Mouse (Mus musculus) testis, adult 2 months (tissue): ENCODE measurements at regions not wholly inside any gene's neighbourhood (a gene's known extent, or its start where the extent isn't known, plus 50 kb on each side); places are given as distances from the start of the nearest gene placed in this dataset.

Source experiments
- H3K27ac ChIP-seq: fragments of 200-500 bp; 2 replicates; pipeline ENCODE4 v1.5.1; 2012; ENCODE audit warnings: low read depth, low read length; ENCODE audit not compliant: control insufficient read depth, insufficient read depth
- H3K27me3 ChIP-seq: fragments of 200-500 bp; 2 replicates; pipeline ENCODE4 v1.6.1; 2012; ENCODE audit warnings: mild to moderate bottlenecking, low read length, moderate library complexity; ENCODE audit not compliant: control insufficient read depth, insufficient read depth
- H3K36me3 ChIP-seq: fragments of 200-500 bp; 2 replicates; pipeline ENCODE4 v1.6.1; 2012; ENCODE audit warnings: mild to moderate bottlenecking, low read length; ENCODE audit not compliant: control insufficient read depth, insufficient read depth
- H3K4me1 ChIP-seq: fragments of 200-500 bp; 2 replicates; pipeline ENCODE4 v1.6.1; 2012; ENCODE audit warnings: low read length; ENCODE audit not compliant: control insufficient read depth, insufficient read depth
- H3K4me3 ChIP-seq: fragments of 200-500 bp; 2 replicates; pipeline ENCODE4 v1.5.1; 2012; ENCODE audit warnings: low read depth, mild to moderate bottlenecking, low read length, moderate library complexity, mixed read lengths; ENCODE audit not compliant: control insufficient read depth
- CTCF ChIP-seq: fragments of 200-500 bp; IDR thresholded peaks from 2 replicates; pipeline ENCODE4 v1.5.1; 2012; ENCODE audit warnings: low read depth, mild to moderate bottlenecking, inconsistent platforms, low read length, moderate library complexity; ENCODE audit not compliant: control insufficient read depth, insufficient read depth, insufficient replicate concordance
- POLR2A ChIP-seq: fragments of 200-500 bp; IDR thresholded peaks from 2 replicates; pipeline ENCODE4 v1.6.1; 2012; ENCODE audit warnings: low read depth, mild to moderate bottlenecking, inconsistent platforms, low read length, moderate library complexity; ENCODE audit not compliant: control insufficient read depth

DNA sequence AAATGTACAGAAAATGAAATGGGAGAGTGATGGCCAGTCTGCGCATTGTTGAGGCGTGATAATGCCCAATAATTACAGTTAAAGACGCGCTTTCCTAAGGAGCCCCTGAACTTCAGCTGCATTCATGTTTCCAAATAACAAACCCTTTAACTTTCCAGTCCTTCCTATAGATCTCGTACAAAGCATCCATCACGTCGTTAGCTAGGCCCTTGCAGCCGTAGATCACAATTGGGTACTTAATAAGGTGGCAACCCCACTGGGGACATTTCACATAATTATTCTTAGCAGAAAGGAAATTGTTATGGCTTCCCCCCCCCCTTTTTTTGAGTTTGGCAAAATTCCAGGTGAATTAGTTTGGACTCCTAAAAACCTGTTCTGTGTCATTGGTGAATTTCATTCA is 233.7 kb upstream of the Dnajc19 start:
- Histone ChIP-seq H3K4me1 (no peaks in the 10 kb centered on the region), H3K4me3 (no peak overlapping the region), H3K27ac (no peak overlapping the region), H3K36me3 (no peaks in the 10 kb centered on the region), H3K27me3 (no peaks in the 10 kb centered on the region)
- TF ChIP-seq CTCF (no peak), POLR2A (no peak)

DNA sequence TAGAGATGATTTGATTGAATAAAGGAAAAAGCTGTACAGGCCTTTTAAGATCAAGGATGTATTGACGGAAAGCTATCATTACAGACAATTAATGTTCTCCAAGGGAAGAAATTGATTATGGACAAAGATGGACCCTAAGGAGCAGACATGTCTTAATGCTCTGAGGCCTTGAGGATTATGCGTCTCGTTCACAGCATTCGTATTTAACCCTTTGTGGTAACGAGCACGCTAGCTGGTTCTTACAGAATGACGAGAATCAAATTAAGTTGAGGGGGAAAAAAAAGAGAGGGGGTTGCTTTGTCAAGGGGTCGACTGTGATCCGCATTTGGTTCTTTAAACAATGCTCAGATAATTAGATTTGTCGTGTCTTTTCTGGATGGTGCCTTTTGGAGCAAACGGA is 233.3 kb upstream of the Dnajc19 start:
- Histone ChIP-seq H3K4me1 (no peaks in the 10 kb centered on the region), H3K36me3 (no peaks in the 10 kb centered on the region), H3K4me3 (no peak overlapping the region), H3K27ac (no peak overlapping the region), H3K27me3 (no peaks in the 10 kb centered on the region)
- TF ChIP-seq CTCF (no peak), POLR2A (no peak)

DNA sequence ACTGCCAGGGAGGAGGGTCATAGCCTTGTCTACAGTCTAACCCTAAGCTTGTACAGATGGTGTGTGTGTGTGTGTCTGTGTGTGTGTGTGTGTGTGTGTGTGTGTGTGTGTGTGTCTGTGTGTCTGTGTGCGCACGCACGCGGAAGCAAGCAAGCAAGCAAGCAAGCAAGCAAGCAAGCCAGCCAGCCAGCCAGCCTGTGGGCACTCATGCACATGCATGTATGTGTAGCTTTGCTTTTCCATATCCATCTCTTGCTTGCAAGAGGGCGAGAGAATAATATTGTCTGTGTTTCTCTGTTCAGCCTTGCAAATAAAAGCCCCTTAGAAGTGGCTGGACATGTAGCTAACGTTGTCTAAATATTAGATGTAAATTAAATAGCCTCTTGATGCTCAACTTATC is 230.8 kb upstream of the Dnajc19 start:
- no peak overlapping the region for H3K4me3 ChIP-seq
- H3K36me3 ChIP-seq = no peaks in the 10 kb centered on the region
- TF ChIP-seq CTCF (no peak), POLR2A (no peak)
- H3K27ac ChIP-seq = no peak overlapping the region
- no peaks in the 10 kb centered on the region for H3K27me3 ChIP-seq
- no peaks in the 10 kb centered on the region for H3K4me1 ChIP-seq

DNA sequence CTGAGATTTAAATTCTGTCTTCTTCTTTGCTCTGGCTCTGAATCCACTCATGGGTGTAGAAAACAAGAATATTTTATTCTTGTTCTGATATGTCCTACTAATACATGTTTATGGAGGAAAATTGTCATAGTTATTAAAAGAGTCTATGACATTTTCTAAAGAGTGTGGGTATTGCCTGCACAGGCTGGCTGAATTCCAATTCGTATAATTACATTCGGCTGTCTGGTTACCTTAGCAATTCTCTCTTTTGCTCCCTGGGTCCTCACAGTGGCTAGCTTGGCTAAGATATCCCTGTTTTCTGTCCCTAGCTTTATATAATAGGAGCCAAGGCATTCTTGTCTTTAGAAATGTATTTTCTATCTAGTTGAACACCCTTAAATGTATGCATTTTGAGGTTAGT is 218.5 kb upstream of the Dnajc19 start:
- Histone ChIP-seq H3K4me3 (no peak overlapping the region), H3K27ac (no peak overlapping the region), H3K36me3 (no peaks in the 10 kb centered on the region), H3K27me3 (no peaks in the 10 kb centered on the region), H3K4me1 (no peaks in the 10 kb centered on the region)
- TF ChIP-seq CTCF (no peak), POLR2A (no peak)

DNA sequence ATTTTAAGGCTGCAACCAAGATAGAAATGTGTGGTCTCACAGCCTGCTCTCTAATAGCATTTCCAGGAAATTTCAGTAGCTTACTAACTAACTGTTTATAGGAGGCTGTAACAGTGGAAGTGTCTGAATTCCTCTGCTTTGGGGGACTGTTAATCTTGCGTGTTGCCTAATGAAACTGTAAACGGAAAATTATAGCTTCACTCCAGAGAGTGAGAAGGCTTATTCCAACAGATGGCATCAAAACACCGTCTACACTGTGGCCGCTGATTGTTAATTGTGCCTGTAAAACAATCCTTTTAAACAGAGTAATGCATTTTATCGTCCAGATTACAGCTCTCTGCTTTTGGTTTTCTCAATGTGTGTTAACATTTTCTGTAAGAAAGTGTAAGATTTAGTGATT is 206.7 kb upstream of the Dnajc19 start:
- H3K27me3 ChIP-seq = no peaks in the 10 kb centered on the region
- H3K27ac ChIP-seq = no peak overlapping the region
- no peak for TF ChIP-seq CTCF
- no peak for TF ChIP-seq POLR2A
- H3K36me3 ChIP-seq = no peaks in the 10 kb centered on the region
- H3K4me1 ChIP-seq = no peaks in the 10 kb centered on the region
- no peak overlapping the region for H3K4me3 ChIP-seq

DNA sequence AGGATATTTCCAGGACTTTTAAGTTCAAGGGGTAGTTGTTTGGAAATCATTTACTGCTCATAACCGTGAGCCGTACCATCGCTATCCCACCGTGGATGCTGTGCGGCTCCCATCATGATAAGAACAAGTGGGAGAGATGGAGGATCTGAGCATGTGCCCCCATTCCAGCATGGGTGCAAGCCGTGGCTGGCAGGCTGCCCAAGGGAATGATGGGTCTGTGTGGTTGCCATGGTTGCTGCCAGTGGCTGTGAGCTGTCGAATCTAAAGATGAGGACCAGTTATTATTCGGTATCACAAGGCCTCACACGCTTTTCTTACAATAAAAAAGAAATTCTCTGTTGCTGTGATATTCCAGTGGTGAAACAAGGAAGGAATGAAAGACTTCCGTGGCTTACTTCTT is 189.0 kb upstream of the Dnajc19 start:
- Histone ChIP-seq H3K27ac (no peak overlapping the region), H3K4me3 (no peak overlapping the region), H3K4me1 (no peaks in the 10 kb centered on the region), H3K27me3 (no peaks in the 10 kb centered on the region), H3K36me3 (no peaks in the 10 kb centered on the region)
- TF ChIP-seq CTCF = no peak

DNA sequence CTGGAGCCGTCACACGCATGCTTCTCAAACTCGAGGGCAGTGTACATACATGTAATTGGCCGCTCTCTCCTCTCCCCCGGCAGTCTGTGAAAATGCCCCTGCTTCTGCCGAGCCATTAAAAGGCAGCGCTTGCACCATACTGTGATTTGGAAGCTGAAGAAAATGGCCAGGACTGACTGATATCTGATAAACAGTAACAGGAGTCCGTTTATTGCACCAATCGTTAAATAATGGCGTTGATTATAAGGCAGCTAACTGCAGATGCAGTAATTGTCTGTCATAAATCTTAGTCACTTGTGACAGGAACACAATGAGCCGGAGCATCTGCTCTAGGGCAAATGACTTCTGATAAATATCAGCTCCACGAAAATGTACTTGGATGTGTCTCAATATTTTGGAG is 185.3 kb upstream of the Dnajc19 start:
- H3K36me3 ChIP-seq = no peaks in the 10 kb centered on the region
- no peak overlapping the region for H3K4me3 ChIP-seq
- no peak for TF ChIP-seq CTCF
- TF ChIP-seq POLR2A = no peak
- no peaks in the 10 kb centered on the region for H3K27me3 ChIP-seq
- H3K4me1 ChIP-seq = no peaks in the 10 kb centered on the region
- no peak overlapping the region for H3K27ac ChIP-seq

DNA sequence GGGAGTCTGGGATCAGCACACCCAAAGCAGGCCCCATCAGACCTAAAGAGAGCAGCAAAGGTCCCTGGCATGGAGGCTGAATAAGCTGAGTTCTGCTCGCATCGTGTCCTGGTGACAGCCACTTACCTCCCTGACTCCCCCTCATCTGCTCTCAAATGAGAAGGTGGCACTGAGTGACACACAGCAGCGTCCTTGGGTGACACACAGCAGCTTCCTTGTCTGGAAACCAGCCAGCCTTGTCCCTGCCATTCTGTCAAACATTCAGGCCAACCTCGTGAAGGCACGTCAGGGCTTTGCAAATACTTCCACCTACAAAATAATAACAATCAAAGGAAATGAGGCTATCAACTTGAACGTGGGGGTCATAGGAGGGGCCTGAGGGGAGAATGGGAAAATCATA is 183.7 kb upstream of the Dnajc19 start:
- H3K4me1 ChIP-seq = no peaks in the 10 kb centered on the region
- no peaks in the 10 kb centered on the region for H3K36me3 ChIP-seq
- no peaks in the 10 kb centered on the region for H3K27me3 ChIP-seq
- TF ChIP-seq POLR2A (no peak), CTCF (no peak)
- H3K4me3 ChIP-seq = no peak overlapping the region
- no peak overlapping the region for H3K27ac ChIP-seq
